Mouse (Mus musculus) heart, adult 2 months (tissue): ENCODE results near the gene Rab33b.

Experiments used
- CTCF ChIP-seq: fragments of 200-600 bp; IDR thresholded peaks from 2 replicates; pipeline ENCODE4 v1.8.1; 2022; ENCODE audit warnings: antibody characterized with exemption, mild to moderate bottlenecking, moderate library complexity
- POLR2A ChIP-seq: fragments of 200-500 bp; IDR thresholded peaks from 2 replicates; pipeline ENCODE4 v1.6.1; 2011; ENCODE audit warnings: mild to moderate bottlenecking, low read depth, low read length, control low read depth; ENCODE audit not compliant: insufficient read depth

DNA sequence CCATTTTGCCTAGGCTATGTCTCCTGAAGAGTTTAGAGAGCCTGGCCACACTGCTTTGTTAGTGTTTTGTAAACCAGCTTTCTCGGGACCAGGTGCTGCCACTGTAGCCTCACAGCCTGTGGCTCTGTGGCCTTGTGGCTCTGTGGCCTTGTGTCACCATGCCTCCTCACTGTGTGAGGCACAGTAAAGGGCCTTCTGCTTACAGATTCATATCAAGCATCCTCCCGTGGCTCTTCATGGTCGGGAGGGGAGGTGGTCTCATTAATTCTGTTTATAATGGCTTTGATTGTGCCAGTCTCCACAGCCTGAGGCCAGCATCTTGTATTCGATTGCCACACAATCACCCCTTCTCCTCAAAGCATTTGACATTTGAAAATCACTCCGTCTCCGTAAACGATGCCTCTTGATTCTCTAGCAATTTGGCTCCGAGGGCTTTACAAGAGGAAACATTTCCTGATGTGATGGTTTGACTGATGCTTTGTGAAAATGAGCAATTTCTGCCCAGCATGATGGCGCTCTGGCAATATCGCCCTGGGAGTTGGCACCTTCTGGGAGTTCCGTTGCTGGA lies 20.7 kb downstream of the Rab33b start:
- TF ChIP-seq CTCF (no peak), POLR2A (no peak)
